Mouse (Mus musculus): Measurements from ENCODE around the gene Pds5a. TPM values are rescaled to one million over a fixed set of nuclear protein-coding genes. Genes with fewer than 3 reads are reported as not detected.
"Not testable (repeated sequence)": the region's sequence is repeated elsewhere in the genome, so short reads cannot be mapped to it uniquely, and the experiment has no call there.

The Pds5a gene
- total RNA-seq, 2 experiments from 2014 or later, result 46.7 to 49.0 TPM

DNA sequence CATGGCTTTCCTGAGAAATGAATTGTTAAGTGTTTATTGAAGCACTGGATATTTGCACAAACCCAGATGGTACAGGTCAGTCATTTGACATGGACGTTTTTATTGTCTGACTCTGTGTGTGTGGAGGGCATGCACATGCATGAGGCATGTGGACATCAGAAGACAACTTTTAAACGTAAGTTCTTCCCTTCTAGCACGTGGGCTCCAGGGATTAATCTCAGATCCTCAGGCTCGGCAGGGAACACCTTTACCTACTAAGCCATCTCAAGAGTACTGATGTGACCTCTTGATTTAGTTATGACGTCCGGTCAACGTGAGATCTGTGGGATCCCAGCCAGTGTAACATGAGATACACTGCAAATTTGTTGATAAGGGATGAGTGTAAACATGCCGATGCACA lies 12.2 kb upstream of the Pds5a start:
- H3K4me3 ChIP-seq, result no peak overlapping the region
- intact Hi-C loops (cut with DNase I), result no loop called here
- no peak overlapping the region for H3K27ac ChIP-seq
- TF ChIP-seq CTCF (IDR thresholded peaks at IDR 0.05), result no peak
- no peak for DNase-seq

DNA sequence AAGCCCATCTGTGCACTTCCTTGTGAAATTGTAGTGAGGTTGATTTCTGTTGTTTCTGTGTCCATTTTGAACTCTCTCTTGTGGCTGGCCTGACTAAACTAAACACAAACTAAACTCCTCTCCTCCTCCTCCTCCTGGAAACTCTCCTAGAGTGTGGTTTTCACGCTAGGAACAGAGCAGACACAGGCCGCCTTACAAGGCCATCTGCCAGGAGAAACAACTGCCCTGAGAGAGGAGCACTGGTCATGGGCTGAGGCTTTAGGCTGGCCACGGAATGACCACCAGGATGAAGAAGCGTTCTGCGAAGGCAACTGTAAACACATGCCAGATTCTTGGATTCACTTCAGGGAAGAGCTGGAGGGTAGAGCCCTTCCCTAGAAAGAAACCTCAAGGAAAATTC lies 8.9 kb upstream of the Pds5a start:
- H3K4me3 ChIP-seq, result no peak overlapping the region
- H3K27ac ChIP-seq, result no peak overlapping the region
- TF ChIP-seq CTCF (IDR thresholded peaks at IDR 0.05), result no peak
- no peak for DNase-seq
- intact Hi-C loops (cut with DNase I), result no loop called here

DNA sequence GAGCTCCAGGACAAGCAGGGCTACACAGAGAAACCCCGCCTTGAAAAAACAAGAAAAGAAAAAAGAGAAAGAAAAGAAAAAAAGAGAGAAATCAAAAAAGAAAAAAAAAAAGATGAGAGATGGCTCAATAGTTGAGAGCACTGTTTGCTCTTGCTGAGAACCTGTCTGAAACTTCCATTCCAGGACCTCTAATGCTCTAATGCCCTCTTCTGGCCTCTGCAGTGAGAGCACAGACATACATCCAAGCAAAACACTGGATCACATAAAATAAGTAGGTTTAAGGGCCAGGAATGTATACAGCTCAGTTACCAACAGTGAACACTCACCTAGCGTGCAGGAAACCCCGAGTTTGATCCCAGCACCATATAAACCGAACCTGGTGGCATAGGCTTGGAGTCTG lies 8.1 kb upstream of the Pds5a start:
- intact Hi-C loops (cut with DNase I), result no loop called here
- TF ChIP-seq CTCF (IDR thresholded peaks at IDR 0.05), result no peak
- DNase-seq, result no peak
- H3K4me3 ChIP-seq, result no peak overlapping the region
- no peak overlapping the region for H3K27ac ChIP-seq

DNA sequence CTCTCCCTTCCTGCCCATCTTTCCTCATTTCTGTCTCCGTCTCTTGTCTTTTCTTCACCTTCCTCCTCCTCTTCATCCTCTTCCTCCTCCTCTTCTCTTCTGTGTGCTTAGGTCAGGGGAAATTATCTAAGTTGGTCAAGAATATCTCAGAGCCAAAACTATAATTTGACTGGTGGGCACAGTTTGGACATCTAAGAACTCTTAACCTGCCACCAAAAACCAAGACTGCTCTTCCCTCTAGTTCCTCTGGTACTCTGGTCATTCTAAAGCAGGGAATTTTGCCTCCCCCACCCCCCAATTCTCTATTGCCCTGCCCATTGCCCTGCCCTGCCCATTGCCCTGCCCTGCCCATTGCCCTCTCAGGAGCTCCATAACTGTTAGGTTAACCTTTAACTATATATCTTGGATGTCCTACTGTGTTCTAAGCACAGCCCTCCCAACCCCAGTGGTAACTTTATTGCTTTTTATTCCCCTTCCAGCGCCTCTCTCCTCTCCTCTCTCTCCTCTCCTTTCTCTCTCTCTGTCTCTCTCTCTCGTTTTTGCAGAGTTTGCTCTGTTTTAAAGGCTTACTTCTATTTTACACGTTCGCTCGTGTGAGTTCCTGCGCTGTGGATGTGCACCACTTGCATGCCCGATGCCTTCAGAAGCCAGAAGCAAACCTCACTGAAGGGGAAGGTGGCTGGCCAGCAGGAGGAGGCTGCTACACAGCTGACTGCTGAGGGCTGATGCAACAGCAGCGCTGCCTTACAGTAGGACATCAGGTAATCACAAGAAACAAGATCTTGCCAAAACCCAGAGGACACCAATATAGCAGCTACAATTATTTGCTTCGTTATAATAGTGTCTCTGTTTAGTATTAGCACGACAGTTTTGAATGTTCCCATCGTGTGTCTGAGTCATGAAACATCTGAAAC lies 6.9 kb upstream of the Pds5a start:
- no peak for DNase-seq
- H3K4me3 ChIP-seq, result no peak overlapping the region
- no peak overlapping the region for H3K27ac ChIP-seq
- TF ChIP-seq CTCF (IDR thresholded peaks at IDR 0.05), result no peak
- intact Hi-C loops (cut with DNase I), result no loop called here

DNA sequence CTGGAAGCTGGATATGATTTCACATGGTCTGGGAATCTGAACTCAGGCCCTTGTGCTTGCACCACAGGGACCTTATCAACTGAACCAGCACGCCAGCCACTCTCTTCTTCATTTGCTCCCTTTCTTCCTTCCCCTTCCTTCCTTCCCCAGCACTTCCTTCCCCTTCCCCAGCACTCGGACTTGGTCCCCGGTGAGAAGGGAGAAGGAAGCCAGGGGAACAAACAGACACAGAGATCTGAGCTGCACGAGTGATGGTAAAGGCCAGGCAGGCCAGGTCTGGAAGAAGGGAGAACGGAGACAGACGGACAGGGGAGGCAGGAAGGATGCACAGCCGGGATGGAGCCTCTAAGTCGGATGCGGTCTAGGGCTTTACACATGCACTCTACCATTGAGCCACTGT lies 5.2 kb upstream of the Pds5a start:
- Histone ChIP-seq H3K27ac (no peak overlapping the region), H3K4me3 (no peak overlapping the region)
- TF ChIP-seq CTCF (IDR thresholded peaks at IDR 0.05), result no peak
- intact Hi-C loops (cut with DNase I), result no loop called here
- DNase-seq, result no peak

DNA sequence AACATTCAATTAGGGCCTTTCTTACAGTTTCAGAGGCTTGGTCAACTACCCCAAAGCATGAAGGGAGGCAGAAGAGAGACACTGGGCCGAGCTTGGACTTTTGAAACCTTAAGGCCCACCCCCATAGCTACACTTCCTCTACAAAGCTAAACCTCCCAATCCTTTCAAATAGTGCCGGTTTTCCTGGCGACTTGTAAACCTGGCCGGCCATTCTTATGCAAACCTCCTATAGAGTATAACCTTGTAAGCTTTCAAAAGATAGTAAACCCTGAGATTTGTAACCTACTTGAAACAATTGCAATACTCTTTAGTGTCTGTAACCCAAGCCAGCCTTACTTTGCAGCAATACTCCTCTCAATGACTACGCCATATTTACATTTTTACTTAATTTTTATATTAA lies 2.0 kb upstream of the Pds5a start:
- H3K27ac ChIP-seq, result no peak overlapping the region
- H3K4me3 ChIP-seq, result no peak overlapping the region
- no peak for DNase-seq
- intact Hi-C loops (cut with DNase I), result no loop called here
- TF ChIP-seq CTCF (IDR thresholded peaks at IDR 0.05), result no peak

DNA sequence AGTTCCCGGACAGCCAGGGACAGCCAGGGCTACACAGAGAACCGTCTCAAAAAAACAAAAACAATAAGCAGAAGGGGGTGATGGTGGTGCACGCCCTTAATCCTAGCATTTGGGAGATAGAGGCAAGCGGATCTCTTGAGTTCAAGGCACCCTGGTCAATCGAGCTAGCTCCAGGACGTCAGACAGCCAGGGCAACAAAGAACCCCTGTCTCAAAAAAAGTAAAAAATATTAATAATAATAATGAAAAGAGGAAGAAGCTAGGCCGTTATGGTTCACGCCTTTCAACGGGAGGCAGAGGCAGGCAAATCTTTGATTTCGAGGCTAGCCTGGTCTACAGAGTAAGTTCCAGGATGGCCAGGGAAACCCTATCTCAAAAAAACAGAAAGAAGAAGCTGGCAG lies 1.1 kb upstream of the Pds5a start:
- DNase-seq, result no peak
- intact Hi-C loops (cut with DNase I), result loop anchor here (5.0 to 10.0 kb wide), 4 partner anchors 63 to 357 kb away; partner anchors contain the start of genes Gm43552 and N4bp2
- TF ChIP-seq CTCF (IDR thresholded peaks at IDR 0.05), result no peak
- peak overlapping the region; percentile 89 for H3K27ac ChIP-seq
- peak overlapping the region; percentile 97 for H3K4me3 ChIP-seq

DNA sequence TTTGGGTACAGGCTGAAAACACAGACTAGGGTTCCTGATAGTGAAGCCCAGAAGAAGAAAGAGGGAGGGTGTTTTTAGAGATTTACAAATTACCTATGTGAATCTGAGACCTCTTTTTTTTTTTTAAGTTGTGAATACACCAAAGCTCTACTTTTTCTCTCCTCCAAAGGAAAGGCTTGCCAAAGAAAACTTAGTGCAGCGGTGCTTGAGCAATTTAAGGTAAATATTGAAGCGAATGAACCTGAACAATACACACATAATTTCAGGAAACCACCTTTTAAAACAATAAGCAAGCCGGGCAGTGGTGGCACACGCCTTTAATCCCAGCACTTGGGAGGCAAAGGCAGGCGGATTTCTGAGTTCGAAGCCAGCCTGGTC lies 675 bp upstream of the Pds5a start:
- intact Hi-C loops (cut with DNase I), result loop anchor here (5.0 to 10.0 kb wide), 4 partner anchors 64 to 356 kb away; partner anchors contain the start of genes Gm43552 and N4bp2
- TF ChIP-seq CTCF (IDR thresholded peaks at IDR 0.05), result no peak
- no peak for DNase-seq
- Histone ChIP-seq H3K4me3 (peak overlapping the region; percentile 97), H3K27ac (peak overlapping the region; percentile 89)

DNA sequence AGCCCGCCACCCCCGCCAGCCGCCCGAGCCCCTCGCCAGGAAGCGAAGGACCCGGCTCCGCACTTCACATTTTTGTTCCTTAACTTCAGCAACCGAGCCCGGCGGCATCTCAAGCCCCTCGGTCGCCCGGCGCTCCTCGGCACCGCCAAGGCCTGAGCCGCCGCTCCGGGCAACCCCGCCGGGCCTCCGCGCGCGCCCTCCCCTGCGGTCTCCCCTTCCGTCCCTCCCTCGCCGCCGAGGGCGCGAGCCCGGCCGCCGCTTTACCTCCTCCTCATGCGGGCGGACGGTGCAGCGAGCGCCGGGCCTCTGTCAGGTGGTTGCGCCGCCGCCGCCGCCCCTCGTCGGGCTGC lies 612 bp downstream of the Pds5a start:
- intact Hi-C loops (cut with DNase I), result loop anchor here (2.0 to 10.0 kb wide), 5 partner anchors 63 to 355 kb away; partner anchors contain the start of genes Gm43552, N4bp2, Smim14 and Ube2k
- no peak for DNase-seq
- no peak for TF ChIP-seq CTCF (IDR thresholded peaks at IDR 0.05)

DNA sequence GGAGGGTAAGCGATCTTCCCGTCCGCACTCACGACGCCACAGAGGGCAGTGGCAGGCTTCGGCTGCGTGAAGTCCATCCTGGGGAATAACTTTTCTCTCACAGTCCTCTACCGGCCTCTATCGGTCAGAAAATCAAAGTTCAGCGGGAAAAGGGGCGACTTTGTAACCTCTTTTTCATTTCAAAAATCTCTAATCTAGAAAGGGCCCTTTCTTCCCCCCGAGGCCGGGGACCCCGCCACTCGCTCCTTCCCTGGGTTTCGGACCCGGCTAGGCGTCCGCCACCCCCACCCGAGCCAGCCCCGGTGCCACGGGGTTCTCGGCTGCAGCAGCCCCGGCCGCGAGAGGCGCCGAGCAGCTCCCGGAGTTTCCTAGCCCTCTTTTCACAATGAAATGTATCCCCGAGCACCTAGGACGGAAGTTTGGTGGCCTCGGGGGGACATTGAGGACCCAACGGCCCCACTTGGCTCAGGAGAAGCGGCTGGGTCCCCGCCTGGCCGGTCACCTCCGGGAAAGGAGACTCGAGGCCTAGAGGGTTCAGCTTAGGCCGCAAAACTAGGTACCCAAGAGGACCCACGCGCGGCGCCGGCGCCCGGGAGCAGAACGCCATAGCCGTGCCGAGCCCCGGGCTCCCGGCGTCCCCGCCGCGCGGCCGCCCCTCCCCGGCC lies 1.1 kb downstream of the Pds5a start:
- intact Hi-C loops (cut with DNase I), result loop anchor here (1.0 to 10.0 kb wide), 6 partner anchors 62 to 355 kb away; partner anchors contain the start of genes Gm43552, N4bp2, Smim14 and Ube2k
- peak; percentile 89 for TF ChIP-seq CTCF (IDR thresholded peaks at IDR 0.05)
- peak; percentile 81 for DNase-seq
- peak overlapping the region; percentile 90 for H3K27ac ChIP-seq
- H3K4me3 ChIP-seq, result peak overlapping the region; percentile 97

More for the DNA sequence above, 612 bp downstream of the Pds5a start:
- Histone ChIP-seq H3K27ac (peak overlapping the region; percentile 90), H3K4me3 (peak overlapping the region; percentile 97)

DNA sequence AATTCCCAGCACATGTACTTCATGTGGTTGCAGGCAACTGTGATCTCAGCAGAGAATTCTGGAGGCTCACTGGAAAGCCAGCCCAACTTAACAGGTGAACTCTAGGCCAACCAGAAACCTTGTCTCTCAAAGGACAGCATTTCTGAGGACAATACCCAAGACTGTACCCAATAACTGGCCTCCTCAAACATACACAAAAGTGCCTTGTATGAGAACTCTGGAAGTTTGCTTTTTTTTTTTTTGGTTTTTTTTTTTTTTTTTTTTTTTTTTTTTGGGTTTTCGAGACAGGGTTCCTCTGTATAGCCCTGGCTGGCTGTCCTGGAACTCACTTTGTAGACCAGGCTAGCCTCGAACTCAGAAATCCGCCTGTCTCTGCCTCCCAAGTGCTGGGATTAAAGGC lies 4.0 kb downstream of the Pds5a start:
- not testable (repeated sequence) for H3K27ac ChIP-seq, DNase-seq
- intact Hi-C loops (cut with DNase I), result loop anchor here (10.0 kb wide), 1 partner anchor 59 kb away; no protein-coding TSS in a partner anchor

DNA sequence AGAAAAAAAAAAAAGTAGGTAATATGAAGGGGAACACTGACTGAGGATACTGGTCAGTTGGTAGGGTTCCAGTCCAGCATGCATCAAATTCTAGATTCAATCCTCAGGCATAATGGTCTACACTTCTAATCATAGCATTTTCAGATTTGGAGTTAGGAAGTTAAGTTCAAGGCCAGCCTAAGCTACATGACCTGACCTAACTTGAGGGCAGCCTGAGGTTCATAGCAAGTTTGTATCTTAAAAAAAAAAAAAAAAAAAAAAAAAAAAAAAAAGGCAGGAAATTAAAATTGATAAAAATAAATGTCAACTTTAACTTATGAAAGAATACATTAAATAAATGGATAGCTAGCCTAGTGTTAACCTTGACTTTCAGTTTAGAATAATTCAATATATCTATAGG lies 5.1 kb downstream of the Pds5a start:
- Histone ChIP-seq H3K4me3 (no peak overlapping the region), H3K27ac (no peak overlapping the region)
- no peak for TF ChIP-seq CTCF (IDR thresholded peaks at IDR 0.05)
- no peak for DNase-seq
- intact Hi-C loops (cut with DNase I), result loop anchor here (10.0 kb wide), 1 partner anchor 58 kb away; no protein-coding TSS in a partner anchor

More for the DNA sequence above, 4.0 kb downstream of the Pds5a start:
- H3K4me3 ChIP-seq, result not testable (repeated sequence)

DNA sequence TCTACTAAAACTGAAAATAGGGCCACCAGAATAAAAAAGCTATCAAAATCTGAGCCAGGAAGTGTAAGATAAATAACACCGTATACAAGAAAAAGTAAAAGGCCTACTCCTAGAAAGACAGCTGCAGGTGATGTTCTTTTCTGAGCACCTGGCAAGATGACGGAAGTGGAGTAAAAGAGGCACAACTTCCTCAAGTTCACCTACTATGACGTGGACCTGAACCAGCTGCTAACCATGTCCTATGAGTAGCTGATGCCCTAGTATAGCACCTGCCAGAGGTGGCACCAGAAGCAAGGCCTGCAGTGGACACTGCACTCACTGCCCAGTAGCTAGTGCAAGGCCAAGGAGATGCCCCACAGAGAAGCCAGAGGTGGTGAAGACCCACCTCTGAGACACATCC lies 9.3 kb downstream of the Pds5a start:
- Histone ChIP-seq H3K4me3 (no peak overlapping the region), H3K27ac (no peak overlapping the region)
- TF ChIP-seq CTCF (IDR thresholded peaks at IDR 0.05), result no peak
- intact Hi-C loops (cut with DNase I), result no loop called here
- no peak for DNase-seq

Measured in gastrocnemius, adult 2 months (tissue).